Mouse (Mus musculus) heart, embryonic 11.5 days (tissue): ENCODE measurements around the gene Ptprk. TPM values are rescaled to one million over a fixed set of nuclear protein-coding genes. Genes with fewer than 3 reads are reported as not detected.

Experiments used
- ATAC-seq: fragments of 200-750 bp; cut with Nextera tagmentation; replicated peaks from 2 replicates; pipeline ENCODE4 v1.8.0; 2017; ENCODE audit warnings: moderate library complexity; ENCODE audit not compliant: insufficient number of reproducible peaks, low FRiP score, low TSS enrichment
- H3K27ac ChIP-seq: fragments of 300-500 bp; sonication (generic); 2 replicates; pipeline ENCODE4 v1.5.1; 2014; ENCODE audit warnings: mild to moderate bottlenecking, low read depth, low read length
- H3K27me3 ChIP-seq: fragments of 300-500 bp; sonication (generic); 2 replicates; pipeline ENCODE4 v1.6.1; 2014; ENCODE audit warnings: mild to moderate bottlenecking, low read length, mixed read lengths; ENCODE audit not compliant: control insufficient read depth, insufficient read depth
- H3K36me3 ChIP-seq: fragments of 300-500 bp; sonication (generic); 2 replicates; pipeline ENCODE4 v1.6.1; 2014; ENCODE audit warnings: mild to moderate bottlenecking, low read length, moderate library complexity, mixed read lengths; ENCODE audit not compliant: control insufficient read depth, insufficient read depth
- H3K4me1 ChIP-seq: fragments of 300-500 bp; sonication (generic); 2 replicates; pipeline ENCODE4 v1.6.1; 2014; ENCODE audit warnings: low read length; ENCODE audit not compliant: control insufficient read depth, insufficient read depth
- H3K4me2 ChIP-seq: fragments of 300-500 bp; sonication (generic); 2 replicates; pipeline ENCODE4 v1.6.1; 2014; ENCODE audit warnings: mild to moderate bottlenecking, moderate library complexity
- H3K4me3 ChIP-seq: fragments of 300-500 bp; sonication (generic); 2 replicates; pipeline ENCODE4 v1.5.1; 2014; ENCODE audit warnings: low read depth, low read length
- H3K9ac ChIP-seq: fragments of 300-500 bp; sonication (generic); 2 replicates; pipeline ENCODE4 v1.6.1; 2014; ENCODE audit warnings: mild to moderate bottlenecking, low read depth, low read length, moderate library complexity
- H3K9me3 ChIP-seq: fragments of 300-500 bp; sonication (generic); replicated peaks from 2 replicates; pipeline ENCODE4 v1.6.1; 2016; ENCODE audit warnings: low read length; ENCODE audit not compliant: control insufficient read depth
- WGBS: fragments of 180-500 bp; shearing (Covaris S2); extraction: QIAGEN DNeasy Blood & Tissue Kit; methylation state at CpG from one replicate; pipeline ENCODE4 v1.1.7; 2014; ENCODE audit not compliant: insufficient replicate concordance; 5-methylcytosine and 5-hydroxymethylcytosine counted together
- polyA plus RNA-seq: library from polyadenylated mRNA; unstranded; fragments of >200 nt; fragmentation: Nextera tagmentation; extraction: Ambion mirVana; gene quantifications from 2 replicates; pipeline ENCODE4 v1.2.1, GENCODE M21; 2014

Ptprk gene
- polyA plus RNA-seq, 1 experiment from 2014 or later = 42.1 TPM

DNA sequence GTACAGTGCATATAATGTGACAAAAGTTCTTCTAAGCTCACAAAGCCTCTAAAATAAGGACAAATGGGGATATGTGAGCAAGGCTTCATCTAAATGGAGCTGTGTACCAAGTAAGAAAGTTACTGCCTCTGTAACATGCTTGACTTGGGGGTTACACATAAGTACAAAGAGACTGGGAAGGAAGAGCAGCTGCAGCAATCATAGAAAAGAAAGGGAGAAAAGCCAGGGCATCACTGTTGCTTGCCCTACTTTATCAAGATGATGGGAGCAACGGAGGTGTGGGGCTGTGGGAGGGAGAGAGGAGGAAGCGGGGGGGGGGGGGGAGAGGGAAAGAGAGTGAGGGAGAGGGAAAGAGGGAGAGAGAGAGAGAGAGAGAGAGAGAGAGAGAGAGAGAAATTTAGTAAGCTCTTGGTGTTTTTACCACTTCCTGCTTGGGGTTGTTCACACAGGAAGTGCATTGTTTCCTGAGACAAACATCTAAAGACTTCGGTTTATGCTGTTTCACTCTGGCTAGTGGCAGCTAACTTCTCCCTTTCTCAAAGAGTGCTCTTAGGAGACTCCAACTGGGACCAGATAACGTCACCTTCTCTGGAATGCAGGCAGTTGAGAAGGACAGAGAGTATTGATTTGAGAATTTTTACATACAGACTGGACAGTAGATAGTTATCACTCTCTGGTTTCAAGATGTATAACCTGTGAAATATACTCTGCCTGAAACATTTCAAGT, 519.1 kb downstream of the Ptprk start:
- Histone ChIP-seq H3K9me3 (no peaks in the 10 kb centered on the region), H3K27me3 (no peaks in the 10 kb centered on the region), H3K9ac (no peak overlapping the region), H3K4me1 (no peaks in the 10 kb centered on the region), H3K4me2 (no peak overlapping the region), H3K27ac (no peak overlapping the region), H3K36me3 (0 out of 2 replicates have a peak, but pooled peaks cover 2% of the 10 kb centered on the region), H3K4me3 (no peak overlapping the region)
- 33% methylated on average over 3 of the region's 4 CpGs for WGBS
- ATAC-seq = no peak

DNA sequence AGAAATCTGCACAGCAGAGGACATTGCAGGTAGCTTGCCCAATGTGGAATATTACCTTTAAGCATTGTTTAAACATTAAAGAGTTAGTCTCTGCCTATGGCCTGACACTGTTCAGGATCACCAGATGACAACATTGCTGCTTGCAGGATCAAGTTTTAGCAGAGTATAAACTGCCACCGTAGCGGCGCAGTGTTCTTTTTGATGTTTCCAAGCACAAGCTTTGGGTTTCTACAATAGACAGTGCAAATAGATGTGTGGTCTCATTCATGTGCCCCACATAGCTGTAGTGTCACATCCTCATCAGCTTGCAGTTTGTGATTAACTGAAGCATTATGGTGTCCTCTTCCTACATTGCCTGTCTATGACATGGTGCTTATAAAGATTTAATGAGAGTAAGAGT, 522.3 kb downstream of the Ptprk start:
- H3K27ac ChIP-seq = no peak overlapping the region
- no peaks in the 10 kb centered on the region for H3K27me3 ChIP-seq
- no peak for ATAC-seq
- no peaks in the 10 kb centered on the region for H3K9me3 ChIP-seq
- no peaks in the 10 kb centered on the region for H3K4me1 ChIP-seq
- 0 out of 2 replicates have a peak, but pooled peaks cover 2% of the 10 kb centered on the region for H3K36me3 ChIP-seq
- 87% methylated on average over 3 of the region's 3 CpGs for WGBS
- H3K9ac ChIP-seq = no peak overlapping the region
- H3K4me2 ChIP-seq = no peak overlapping the region
- no peak overlapping the region for H3K4me3 ChIP-seq

DNA sequence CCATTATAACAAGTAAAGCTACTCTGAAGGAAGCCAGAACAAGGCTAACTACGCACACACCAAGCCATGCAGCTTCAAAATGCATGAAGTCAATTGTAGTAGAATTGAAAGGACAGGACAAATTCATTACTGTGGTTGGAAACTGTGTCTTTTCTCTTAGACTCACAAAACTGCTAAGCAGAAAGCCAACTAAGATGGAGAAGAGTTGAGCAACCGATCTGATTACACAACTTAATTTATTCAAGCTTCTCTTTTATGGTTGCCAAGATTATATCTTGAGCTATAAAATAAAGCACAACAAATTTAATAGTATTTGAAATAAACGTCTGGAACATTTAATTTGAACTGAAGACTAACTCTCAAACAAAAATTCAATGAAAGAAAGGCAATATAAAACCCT, 534.5 kb downstream of the Ptprk start:
- 74% methylated on average over 3 of the region's 3 CpGs for WGBS
- ATAC-seq = no peak
- no peak overlapping the region for H3K4me2 ChIP-seq
- H3K27me3 ChIP-seq = no peaks in the 10 kb centered on the region
- H3K27ac ChIP-seq = no peak overlapping the region
- H3K4me3 ChIP-seq = no peak overlapping the region
- no peaks in the 10 kb centered on the region for H3K36me3 ChIP-seq
- no peaks in the 10 kb centered on the region for H3K9me3 ChIP-seq
- H3K9ac ChIP-seq = no peak overlapping the region
- no peaks in the 10 kb centered on the region for H3K4me1 ChIP-seq

DNA sequence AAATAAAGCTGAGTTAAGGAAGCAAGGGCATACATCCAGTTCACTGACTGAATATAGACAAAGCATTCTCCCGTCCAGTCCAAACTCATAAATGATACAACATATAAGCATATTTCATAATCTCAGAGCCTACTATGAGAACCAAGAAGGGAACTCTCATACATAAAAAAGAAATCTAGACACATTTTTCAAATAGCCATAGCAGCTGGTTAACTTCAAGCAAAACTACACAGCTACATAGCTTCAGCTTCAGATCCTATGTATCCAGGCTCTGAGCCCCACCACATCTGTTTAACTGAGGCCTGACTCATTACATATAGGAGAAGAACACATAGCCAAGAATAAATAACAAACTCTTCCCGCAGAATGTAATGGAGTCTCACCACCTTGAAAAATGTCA, 539.8 kb downstream of the Ptprk start:
- WGBS = 83% methylated on average over 2 of the region's 2 CpGs
- Histone ChIP-seq H3K27ac (no peak overlapping the region), H3K4me3 (no peak overlapping the region), H3K4me1 (no peaks in the 10 kb centered on the region), H3K9me3 (no peaks in the 10 kb centered on the region), H3K36me3 (no peaks in the 10 kb centered on the region), H3K9ac (no peak overlapping the region), H3K4me2 (no peak overlapping the region), H3K27me3 (no peaks in the 10 kb centered on the region)
- ATAC-seq = no peak

DNA sequence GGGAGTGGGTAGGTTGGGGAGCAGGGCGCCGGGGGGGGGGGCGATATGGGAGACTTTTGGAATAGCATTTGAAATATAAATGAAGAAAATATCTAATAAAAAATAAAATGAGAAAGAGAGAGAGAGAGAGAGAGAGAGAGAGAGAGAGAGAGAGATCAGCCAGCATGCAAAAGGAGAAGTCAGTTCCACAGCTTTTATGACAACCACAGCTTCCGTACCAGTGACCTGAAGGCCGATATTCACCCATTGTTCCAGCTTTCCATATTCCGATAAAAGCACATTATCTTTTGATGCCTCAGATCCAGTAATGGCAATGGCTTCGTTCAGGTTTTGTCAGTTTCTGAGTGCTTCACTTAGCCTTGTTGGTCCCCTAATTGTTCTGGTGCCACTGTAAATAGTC, 542.6 kb downstream of the Ptprk start:
- Histone ChIP-seq H3K9ac (no peak overlapping the region), H3K27me3 (no peaks in the 10 kb centered on the region), H3K4me2 (no peak overlapping the region), H3K9me3 (no peaks in the 10 kb centered on the region), H3K4me1 (no peaks in the 10 kb centered on the region), H3K27ac (no peak overlapping the region), H3K36me3 (no peaks in the 10 kb centered on the region), H3K4me3 (no peak overlapping the region)
- no peak for ATAC-seq
- WGBS = 86% methylated on average over 7 of the region's 7 CpGs

DNA sequence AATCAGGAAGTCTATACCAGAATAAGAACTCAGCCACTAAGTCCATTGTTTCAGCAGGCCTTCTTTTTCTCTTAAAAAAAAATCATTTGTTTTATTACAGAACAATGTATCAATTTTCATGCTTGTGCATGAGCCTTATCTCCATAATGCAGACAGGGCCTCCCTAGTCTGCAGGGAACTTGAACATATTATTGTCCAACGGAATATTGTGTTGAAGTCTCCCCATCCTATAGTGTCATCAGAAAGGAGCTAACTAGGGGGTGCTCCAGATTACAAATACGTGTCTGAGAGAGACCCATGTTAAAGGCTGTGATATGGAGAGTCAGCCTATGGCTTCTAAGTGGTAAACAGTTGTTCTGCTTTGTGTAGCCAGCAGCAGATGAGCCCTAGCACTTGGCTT, 543.4 kb downstream of the Ptprk start:
- Histone ChIP-seq H3K4me3 (no peak overlapping the region), H3K36me3 (no peaks in the 10 kb centered on the region), H3K27me3 (no peaks in the 10 kb centered on the region), H3K4me1 (no peaks in the 10 kb centered on the region), H3K4me2 (no peak overlapping the region), H3K9ac (no peak overlapping the region), H3K27ac (no peak overlapping the region), H3K9me3 (no peaks in the 10 kb centered on the region)
- WGBS = 74% methylated on average over 2 of the region's 2 CpGs
- no peak for ATAC-seq

DNA sequence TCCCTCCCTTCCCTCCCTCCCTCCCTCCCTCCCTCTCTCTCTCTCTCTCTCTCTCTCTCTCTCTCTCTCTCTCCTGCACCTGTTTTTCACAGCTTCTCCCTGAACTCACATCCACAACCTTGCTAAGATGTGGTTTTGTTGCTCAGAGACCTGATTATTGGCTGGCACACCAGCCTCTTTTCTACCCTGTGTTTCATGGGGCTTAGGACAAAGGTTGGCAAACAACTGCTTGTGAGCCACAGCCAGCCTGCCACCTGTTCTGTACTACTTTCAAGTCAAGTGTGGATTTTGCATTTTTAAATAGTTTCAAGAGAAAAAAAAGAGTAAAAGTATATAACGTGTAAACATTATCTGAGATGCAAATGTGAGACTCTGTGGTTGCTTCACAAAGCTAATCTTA, 544.8 kb downstream of the Ptprk start:
- ATAC-seq = no peak
- no peak overlapping the region for H3K9ac ChIP-seq
- H3K9me3 ChIP-seq = no peaks in the 10 kb centered on the region
- no peak overlapping the region for H3K4me2 ChIP-seq
- H3K4me3 ChIP-seq = no peak overlapping the region
- H3K36me3 ChIP-seq = no peaks in the 10 kb centered on the region
- WGBS = 84% methylated on average over 1 of the region's 1 CpGs
- H3K27me3 ChIP-seq = no peaks in the 10 kb centered on the region
- no peak overlapping the region for H3K27ac ChIP-seq
- H3K4me1 ChIP-seq = no peaks in the 10 kb centered on the region

DNA sequence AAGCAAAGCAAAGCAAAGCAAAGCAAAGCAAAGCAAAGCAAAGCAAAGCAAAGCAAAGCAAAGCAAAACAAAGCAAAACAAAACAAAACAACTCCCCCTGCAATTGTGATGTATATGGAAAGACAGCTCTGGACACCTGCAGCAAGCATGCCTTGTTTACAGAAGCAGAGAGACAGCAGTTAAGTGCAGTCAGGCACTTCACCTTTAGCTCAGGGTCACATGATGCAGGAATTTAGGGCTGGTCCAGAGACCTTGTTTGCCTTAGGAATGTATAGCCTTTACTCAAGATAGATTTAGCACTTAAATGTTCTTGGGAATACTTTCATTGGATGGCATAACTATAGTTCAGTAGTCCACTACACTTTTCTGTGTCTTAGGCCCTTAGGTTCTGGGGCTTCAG, 561.5 kb downstream of the Ptprk start:
- Histone ChIP-seq H3K27ac (no peak overlapping the region), H3K4me2 (no peak overlapping the region), H3K9me3 (no peaks in the 10 kb centered on the region), H3K27me3 (no peaks in the 10 kb centered on the region), H3K9ac (no peak overlapping the region), H3K36me3 (no peaks in the 10 kb centered on the region), H3K4me1 (no peaks in the 10 kb centered on the region), H3K4me3 (no peak overlapping the region)
- ATAC-seq = no peak

DNA sequence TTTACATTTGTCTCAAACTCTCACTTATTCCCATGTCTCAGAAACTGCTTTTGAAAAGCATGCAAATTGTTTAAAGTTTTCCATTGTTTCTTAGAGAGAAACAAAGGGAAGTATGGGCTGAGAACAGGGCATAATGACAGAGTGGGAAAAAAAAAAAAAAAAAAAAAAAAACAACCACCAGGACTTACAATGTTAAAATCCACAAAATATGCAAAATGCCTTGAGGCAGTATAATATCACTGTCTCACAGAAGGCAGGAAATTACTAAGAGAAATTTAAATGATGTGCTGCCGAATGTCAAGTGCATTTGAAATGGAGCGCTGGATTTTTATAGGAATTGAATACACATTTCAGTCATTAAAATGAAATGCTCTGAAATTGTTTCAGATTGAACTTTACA, 567.3 kb downstream of the Ptprk start:
- no peak for ATAC-seq
- no peak overlapping the region for H3K9ac ChIP-seq
- no peak overlapping the region for H3K4me2 ChIP-seq
- no peaks in the 10 kb centered on the region for H3K4me1 ChIP-seq
- no peaks in the 10 kb centered on the region for H3K36me3 ChIP-seq
- H3K27ac ChIP-seq = no peak overlapping the region
- no peaks in the 10 kb centered on the region for H3K27me3 ChIP-seq
- H3K4me3 ChIP-seq = no peak overlapping the region
- 83% methylated on average over 2 of the region's 2 CpGs for WGBS
- no peaks in the 10 kb centered on the region for H3K9me3 ChIP-seq
